Comparison of ENCODE assay signal across 8 mouse cellular contexts in genomic region chr7:122160037-122160436, GRCm38 (mm10). TPM values are rescaled to one million over a fixed set of nuclear protein-coding genes. Genes with fewer than 3 reads are reported as not detected.
DNase-seq lines count a peak whose midpoint lies in the region; ATAC-seq and TF ChIP-seq lines count a peak whose summit lies in the region.

No protein-coding gene starts in this region.

- TF ChIP-seq EP300 in MEL (IDR thresholded peaks at IDR 0.05; ENCODE audit: low read depth in 1 of 2, low read length in 2 of 2), result no peak

- peak overlapping the region; percentile 91 for H3K4me2 ChIP-seq in hindbrain, embryonic 12.5 days (replicated peaks)
- H3K4me2 ChIP-seq in midbrain, embryonic 14.5 days (ENCODE audit: low read length), result peak overlapping the region; percentile 78

- peaks cover 2% of the 10 kb centered on the region; the same call in 1 of the 2 replicates for H3K9me3 ChIP-seq in erythroblast, embryonic 14.5 days (ENCODE audit: control insufficient read depth, low read length)
- H3K9me3 ChIP-seq in MEL (replicated peaks; ENCODE audit: insufficient read depth, low read length), result no peaks in the 10 kb centered on the region
- H3K9me3 ChIP-seq in hindbrain, embryonic 12.5 days (replicated peaks), result no peaks in the 10 kb centered on the region
- no peaks in the 10 kb centered on the region for H3K9me3 ChIP-seq in midbrain, embryonic 14.5 days (ENCODE audit: control insufficient read depth, low read length)

- peak overlapping the region; percentile 67 for H3K4me3 ChIP-seq in erythroblast, embryonic 14.5 days (replicated peaks)
- H3K4me3 ChIP-seq in MEL (ENCODE audit: control insufficient read depth in 1 of 2, insufficient read depth in 1 of 2, low read depth in 2 of 2, low read length in 2 of 2), result peak overlapping the region; percentile 65 to 98
- peak overlapping the region; percentile 62 for H3K4me3 ChIP-seq in hindbrain, embryonic 12.5 days
- H3K4me3 ChIP-seq in midbrain, embryonic 14.5 days (replicated peaks; ENCODE audit: low read depth, low read length), result peak overlapping the region; percentile 63

- no peak for TF ChIP-seq POLR2A in MEL (IDR thresholded peaks at IDR 0.05; ENCODE audit: control insufficient read depth in 1 of 2, insufficient read depth in 1 of 2, low read depth in 1 of 2, low read length in 2 of 2, poor library complexity in 1 of 2)

- H3K36me3 ChIP-seq in erythroblast, embryonic 14.5 days (ENCODE audit: control insufficient read depth), result peaks cover 82% of the 10 kb centered on the region
- H3K36me3 ChIP-seq in MEL (ENCODE audit: control insufficient read depth in 1 of 2, insufficient read depth in 2 of 2, low read length in 2 of 2), result peaks cover 9 to 21% of the 10 kb centered on the region in 2 experiments
- H3K36me3 ChIP-seq in hindbrain, embryonic 12.5 days, result peaks cover 26% of the 10 kb centered on the region
- peaks cover 4% of the 10 kb centered on the region; the same call in 1 of the 2 replicates for H3K36me3 ChIP-seq in midbrain, embryonic 14.5 days (ENCODE audit: control insufficient read depth, insufficient read depth, low read length)

- ATAC-seq in erythroblast, adult 5-6 weeks (replicated peaks; ENCODE audit: low FRiP score, poor library complexity, severe bottlenecking), result no peak
- ATAC-seq in hindbrain, embryonic 12.5 days (ENCODE audit: low FRiP score), result no peak
- ATAC-seq in midbrain, embryonic 14.5 days (ENCODE audit: low FRiP score, low TSS enrichment), result no peak

- DNase-seq in MEL (ENCODE audit: low read depth, low spot score), result peak; percentile 49
- DNase-seq in midbrain, embryonic 14.5 days, result no peak
- no peak for DNase-seq in ovary, postnatal 14 days (ENCODE audit: low spot score)
- no peak for DNase-seq in ovary, postnatal 10 days (ENCODE audit: low spot score)
- no peak for DNase-seq in ovary, postnatal 36 days (ENCODE audit: low spot score)

- WGBS in hindbrain, embryonic 12.5 days, result under 1% methylated on average over 12 of the region's 12 CpGs
- WGBS in midbrain, embryonic 14.5 days, result under 1% methylated on average over 12 of the region's 12 CpGs

- H3K4me1 ChIP-seq in erythroblast, embryonic 14.5 days (ENCODE audit: control insufficient read depth), result peaks cover 74% of the 10 kb centered on the region
- H3K4me1 ChIP-seq in MEL (ENCODE audit: control insufficient read depth in 1 of 2, insufficient read depth in 2 of 2, low read length in 2 of 2), result peaks cover 8 to 19% of the 10 kb centered on the region in 2 experiments; a peak in 3 of 4 replicates
- H3K4me1 ChIP-seq in hindbrain, embryonic 12.5 days, result peaks cover 40% of the 10 kb centered on the region
- H3K4me1 ChIP-seq in midbrain, embryonic 14.5 days (ENCODE audit: control insufficient read depth, insufficient read depth, low read length), result peaks cover 18% of the 10 kb centered on the region

- H3K27me3 ChIP-seq in erythroblast, embryonic 14.5 days (ENCODE audit: control insufficient read depth), result no peaks in the 10 kb centered on the region
- no peaks in the 10 kb centered on the region for H3K27me3 ChIP-seq in MEL (ENCODE audit: control insufficient read depth in 1 of 2, insufficient read depth in 2 of 2, low read length in 2 of 2)
- no peaks in the 10 kb centered on the region for H3K27me3 ChIP-seq in hindbrain, embryonic 12.5 days
- H3K27me3 ChIP-seq in midbrain, embryonic 14.5 days (ENCODE audit: control insufficient read depth, insufficient read depth, low read length), result no peaks in the 10 kb centered on the region

- TF ChIP-seq RAD21 in MEL (IDR thresholded peaks at IDR 0.05; ENCODE audit: low read depth, low read length), result no peak

- H3K9ac ChIP-seq in MEL (ENCODE audit: control insufficient read depth, low read depth, low read length, poor library complexity, severe bottlenecking), result peak overlapping the region; percentile 82
- H3K9ac ChIP-seq in hindbrain, embryonic 12.5 days, result peak overlapping the region; percentile 76
- H3K9ac ChIP-seq in midbrain, embryonic 14.5 days (replicated peaks; ENCODE audit: low read length), result peak overlapping the region; percentile 37; the same call in 1 of the 2 replicates

- peaks cover 48% of the 10 kb centered on the region for H3K79me2 ChIP-seq in MEL (ENCODE audit: control insufficient read depth, insufficient read depth, low read length, poor library complexity)

- TF ChIP-seq CTCF in MEL (IDR thresholded peaks at IDR 0.05 in 2 of 3, conservative IDR thresholded peaks at IDR 0.05 in 1 of 3; ENCODE audit: control insufficient read depth in 1 of 3, insufficient read depth in 1 of 3, low read depth in 2 of 3, low read length in 3 of 3, poor library complexity in 1 of 3, severe bottlenecking in 1 of 3), result no peak

- peak overlapping the region; percentile 85 for H3K27ac ChIP-seq in MEL (ENCODE audit: control insufficient read depth, low read depth, low read length)
- H3K27ac ChIP-seq in hindbrain, embryonic 12.5 days, result no peak overlapping the region
- H3K27ac ChIP-seq in midbrain, embryonic 14.5 days (replicated peaks; ENCODE audit: low read depth, low read length), result no peak overlapping the region

TF ChIP-seq in MEL, 35 proteins besides CTCF, POLR2A, EP300 and RAD21:
- TF ChIP-seq USF1 (IDR thresholded peaks at IDR 0.05; ENCODE audit: low read depth, low read length) (no peak), BHLHE40 (IDR thresholded peaks at IDR 0.05; ENCODE audit: borderline replicate concordance, low read depth, low read length) (no peak), POLR2AphosphoS5 (IDR thresholded peaks at IDR 0.05; ENCODE audit: borderline replicate concordance, low read depth, low read length) (no peak), UBTF (IDR thresholded peaks at IDR 0.05; ENCODE audit: borderline replicate concordance, insufficient read depth, low read depth, low read length) (no peak)

RNA-seq across cellular contexts. Expression of gene Plk1, which starts 0.8 kb away (rescaled TPM):
- polyA plus RNA-seq in erythroblast, embryonic 14.5 days (2012), result 37.3 and 43.1 TPM in 2 replicates
- total RNA-seq in erythroblast, adult 5-6 weeks (2015; ENCODE audit: low replicate concordance), result 26.5 and 29.5 TPM in 2 replicates
- total RNA-seq in erythroblast, adult 5-6 weeks (2017; ENCODE audit: low replicate concordance), result 25.2 and 26.3 TPM in 2 replicates
- total RNA-seq in MEL (2012; rRNA removed), result 46.7 and 67.8 TPM in 2 replicates
- polyA plus RNA-seq in MEL (2012; ENCODE audit: insufficient read depth in 1 of 2, insufficient read length in 2 of 2, low read depth in 1 of 2, low replicate concordance in 2 of 2, missing spikeins in 1 of 2), result 100 to 1,000 TPM; 157 to 244 TPM
- 89.9 and 95.2 TPM in 2 replicates for polyA plus RNA-seq in hindbrain, embryonic 12.5 days (2016; fragmentation: Nextera tagmentation; extraction: Ambion mirVana)
- polyA plus RNA-seq in midbrain, embryonic 14.5 days (2014; fragmentation: Nextera tagmentation; extraction: Ambion mirVana), result 12.7 and 21.4 TPM in 2 replicates

RNA-seq across cellular contexts. Expression of gene Ern2, which starts 26.0 kb away (rescaled TPM):
- polyA plus RNA-seq in erythroblast, embryonic 14.5 days (2012), result not detected in 2 replicates
- total RNA-seq in erythroblast, adult 5-6 weeks (2015; ENCODE audit: low replicate concordance), result not detected in 2 replicates
- not detected in 2 replicates for total RNA-seq in erythroblast, adult 5-6 weeks (2017; ENCODE audit: low replicate concordance)
- total RNA-seq in MEL (2012; rRNA removed), result not detected in 2 replicates
- polyA plus RNA-seq in MEL (2012; ENCODE audit: insufficient read depth in 1 of 2, insufficient read length in 2 of 2, low read depth in 1 of 2, low replicate concordance in 2 of 2, missing spikeins in 1 of 2), result not detected
- 0.40 and 0.56 TPM in 2 replicates for polyA plus RNA-seq in hindbrain, embryonic 12.5 days (2016; fragmentation: Nextera tagmentation; extraction: Ambion mirVana)
- polyA plus RNA-seq in midbrain, embryonic 14.5 days (2014; fragmentation: Nextera tagmentation; extraction: Ambion mirVana), result 1.1 and 1.6 TPM in 2 replicates

RNA-seq across cellular contexts. Expression of gene Dctn5, which starts 27.2 kb away (rescaled TPM):
- 0.54 and 0.77 TPM in 2 replicates for polyA plus RNA-seq in erythroblast, embryonic 14.5 days (2012)
- 20.3 and 33.0 TPM in 2 replicates for total RNA-seq in erythroblast, adult 5-6 weeks (2015; ENCODE audit: low replicate concordance)
- total RNA-seq in erythroblast, adult 5-6 weeks (2017; ENCODE audit: low replicate concordance), result 18.3 and 29.3 TPM in 2 replicates
- total RNA-seq in MEL (2012; rRNA removed), result 46.6 and 54.2 TPM in 2 replicates
- polyA plus RNA-seq in MEL (2012; ENCODE audit: insufficient read depth in 1 of 2, insufficient read length in 2 of 2, low read depth in 1 of 2, low replicate concordance in 2 of 2, missing spikeins in 1 of 2), result 100 to 1,000 TPM in 1 of 2 experiments, 10 to 100 TPM in 1; 71.3 to 203 TPM
- 124 and 135 TPM in 2 replicates for polyA plus RNA-seq in hindbrain, embryonic 12.5 days (2016; fragmentation: Nextera tagmentation; extraction: Ambion mirVana)
- 152 and 167 TPM in 2 replicates for polyA plus RNA-seq in midbrain, embryonic 14.5 days (2014; fragmentation: Nextera tagmentation; extraction: Ambion mirVana)

RNA-seq across cellular contexts. Expression of gene Palb2, which starts 27.3 kb away (rescaled TPM):
- 0.18 and 0.21 TPM in 2 replicates for polyA plus RNA-seq in erythroblast, embryonic 14.5 days (2012)
- total RNA-seq in erythroblast, adult 5-6 weeks (2015; ENCODE audit: low replicate concordance), result 5.4 and 10.0 TPM in 2 replicates
- total RNA-seq in erythroblast, adult 5-6 weeks (2017; ENCODE audit: low replicate concordance), result 7.9 and 13.0 TPM in 2 replicates
- total RNA-seq in MEL (2012; rRNA removed), result 16.1 and 20.8 TPM in 2 replicates
- polyA plus RNA-seq in MEL (2012; ENCODE audit: insufficient read depth in 1 of 2, insufficient read length in 2 of 2, low read depth in 1 of 2, low replicate concordance in 2 of 2, missing spikeins in 1 of 2), result 10 to 100 TPM in 1 of 2 experiments, not detected in 1; 17.7 TPM
- 13.3 and 13.5 TPM in 2 replicates for polyA plus RNA-seq in hindbrain, embryonic 12.5 days (2016; fragmentation: Nextera tagmentation; extraction: Ambion mirVana)
- 5.6 TPM in 2 replicates for polyA plus RNA-seq in midbrain, embryonic 14.5 days (2014; fragmentation: Nextera tagmentation; extraction: Ambion mirVana)

RNA-seq across cellular contexts. Expression of gene Ndufab1, which starts 58.4 kb away (rescaled TPM):
- 79.8 and 110 TPM in 2 replicates for polyA plus RNA-seq in erythroblast, embryonic 14.5 days (2012)
- 69.2 and 72.3 TPM in 2 replicates for total RNA-seq in erythroblast, adult 5-6 weeks (2015; ENCODE audit: low replicate concordance)
- 16.9 and 27.0 TPM in 2 replicates for total RNA-seq in erythroblast, adult 5-6 weeks (2017; ENCODE audit: low replicate concordance)
- 161 and 172 TPM in 2 replicates for total RNA-seq in MEL (2012; rRNA removed)
- polyA plus RNA-seq in MEL (2012; ENCODE audit: insufficient read depth in 1 of 2, insufficient read length in 2 of 2, low read depth in 1 of 2, low replicate concordance in 2 of 2, missing spikeins in 1 of 2), result 100 to 1,000 TPM; 119 to 452 TPM
- polyA plus RNA-seq in hindbrain, embryonic 12.5 days (2016; fragmentation: Nextera tagmentation; extraction: Ambion mirVana), result 511 and 556 TPM in 2 replicates
- polyA plus RNA-seq in midbrain, embryonic 14.5 days (2014; fragmentation: Nextera tagmentation; extraction: Ambion mirVana), result 583 and 649 TPM in 2 replicates

Comparison
In these comparisons a context has a peak if more than half of its experiments do, and no peak if none do; other contexts are left out.
1. RNA of gene Dctn5, which starts 27.2 kb away (polyA plus RNA-seq): 71.3 to 203 TPM in MEL, 152 to 167 TPM in midbrain, embryonic 14.5 days and 124 to 135 TPM in hindbrain, embryonic 12.5 days; 0.54 to 0.77 TPM in erythroblast, embryonic 14.5 days; every median in the first group is over 10 times any median in the second.
2. Peak in every context shown above with its lines, with median percentiles within 50 percentile points of each other: H3K4me3 ChIP-seq and H3K9ac ChIP-seq.